Mouse (Mus musculus) heart, postnatal 10 days (tissue): ENCODE measurements at regions not wholly inside any gene's neighbourhood (a gene's known extent, or its start where the extent isn't known, plus 50 kb on each side); places are given as distances from the start of the nearest gene placed in this dataset.

ENCODE experiments used
- DNase-seq, 2 experiments: peaks; one replicate each; pipeline ENCODE4 v3.0.0; 2021
- intact Hi-C: fragments of 180-260 bp; cut with DNase I; formaldehyde crosslinking; loops from one replicate; pipeline ENCODE4 v1.15.1; 2025

DNA sequence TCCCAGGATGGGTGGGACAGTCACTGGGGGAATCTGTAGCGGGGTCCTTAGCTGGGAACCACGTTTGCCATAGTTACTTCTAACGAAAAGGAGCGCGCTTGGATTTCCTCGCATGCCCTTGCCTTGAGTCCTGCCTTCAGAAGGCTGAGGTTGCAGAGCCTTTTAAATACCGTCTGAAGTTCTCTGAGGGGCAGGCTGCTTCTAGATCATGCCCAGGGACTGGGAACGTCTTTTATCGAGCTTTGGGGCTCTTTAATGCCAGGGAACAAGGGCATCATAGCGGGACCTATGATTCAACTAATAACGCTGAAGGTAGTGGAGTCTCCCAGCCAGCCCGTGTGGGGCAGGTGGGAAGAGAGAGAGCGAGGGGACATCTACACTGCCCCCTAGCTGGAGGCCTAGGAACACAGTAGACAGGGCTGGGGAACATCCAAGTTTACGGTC is 369.1 kb downstream of the Vrk1 start:
- intact Hi-C loops, result no loop called here
- peak; percentile 13 to 43 for DNase-seq

DNA sequence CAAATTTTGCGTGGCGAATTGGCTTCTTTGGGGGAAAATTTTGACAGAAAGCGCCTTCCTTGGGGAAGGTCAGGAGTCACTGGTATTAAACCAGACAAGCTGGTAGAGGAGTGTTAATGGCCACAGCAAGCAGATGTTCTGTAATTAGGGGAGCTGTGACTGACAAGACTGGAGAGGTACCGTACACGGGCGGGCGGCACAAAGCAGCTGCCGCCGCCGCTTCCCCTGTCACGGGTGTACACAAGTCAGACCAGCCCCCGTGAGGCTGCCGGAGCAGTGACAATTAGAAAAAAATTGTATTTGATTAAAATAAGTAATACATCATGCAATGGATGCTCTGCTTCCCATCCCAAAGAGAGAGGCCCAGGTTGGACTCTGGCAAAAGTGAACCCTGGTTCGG is 369.8 kb downstream of the Vrk1 start:
- intact Hi-C loops, result no loop called here
- no peak for DNase-seq

DNA sequence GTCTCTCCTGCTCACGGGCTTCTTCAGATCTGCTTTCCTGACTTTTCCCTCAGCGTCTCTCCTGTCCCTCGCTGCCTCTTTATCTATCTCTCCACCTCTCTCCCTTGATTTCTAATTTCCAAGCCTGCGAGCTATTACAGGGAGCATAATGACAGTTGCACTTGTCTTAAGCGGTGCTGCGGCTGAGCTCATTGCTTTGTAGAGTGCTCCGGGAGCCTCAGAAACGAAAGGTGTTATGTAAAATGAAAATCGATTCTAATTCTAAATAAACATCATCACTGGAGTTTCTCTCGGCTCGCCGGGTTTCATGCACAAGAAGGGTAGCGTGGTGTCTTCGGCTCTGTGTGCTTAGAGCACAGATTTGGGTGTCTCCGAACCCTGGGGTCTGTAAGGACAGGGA is 371.8 kb downstream of the Vrk1 start:
- DNase-seq, result no peak
- intact Hi-C loops, result no loop called here

DNA sequence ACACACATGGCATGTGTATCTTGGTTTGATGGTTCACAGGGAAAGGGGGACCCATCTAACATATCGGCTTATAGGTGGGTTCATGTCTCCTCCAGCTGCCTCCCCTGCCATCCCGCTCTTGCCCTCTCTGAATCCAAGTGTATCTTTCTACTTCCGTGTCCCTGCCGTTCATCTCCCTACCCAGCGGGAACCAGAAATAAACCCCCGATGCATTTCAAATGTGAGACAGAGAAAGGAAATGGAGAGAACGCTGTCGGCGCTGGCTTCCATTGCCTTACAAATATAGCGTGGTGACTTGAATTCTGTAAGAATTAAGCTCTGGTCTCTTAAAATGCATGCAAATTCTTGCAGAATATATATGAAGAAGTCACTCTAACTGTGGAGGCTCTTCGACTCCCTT is 379.2 kb downstream of the Vrk1 start:
- intact Hi-C loops, result no loop called here
- no peak for DNase-seq

DNA sequence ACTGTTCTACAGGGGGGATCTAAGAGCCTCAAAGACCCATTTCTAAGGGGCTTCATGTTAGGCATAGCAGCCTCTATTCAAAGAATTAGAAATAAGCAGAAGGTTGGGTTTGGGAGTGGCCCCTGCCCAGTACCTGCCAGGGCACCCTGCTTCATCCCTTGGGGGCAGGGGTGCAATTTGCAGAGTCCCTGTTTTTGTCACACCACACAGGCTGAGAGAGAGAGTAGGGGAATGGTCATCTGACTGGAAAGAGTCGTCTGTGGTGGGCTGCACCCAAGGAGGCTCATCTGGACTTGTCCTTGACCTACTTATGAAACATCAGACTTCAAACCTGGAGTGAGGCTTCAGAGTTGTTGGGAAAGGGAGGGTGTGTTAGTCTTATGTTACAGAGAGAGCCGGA is 382.3 kb downstream of the Vrk1 start:
- DNase-seq, result no peak
- intact Hi-C loops, result no loop called here

DNA sequence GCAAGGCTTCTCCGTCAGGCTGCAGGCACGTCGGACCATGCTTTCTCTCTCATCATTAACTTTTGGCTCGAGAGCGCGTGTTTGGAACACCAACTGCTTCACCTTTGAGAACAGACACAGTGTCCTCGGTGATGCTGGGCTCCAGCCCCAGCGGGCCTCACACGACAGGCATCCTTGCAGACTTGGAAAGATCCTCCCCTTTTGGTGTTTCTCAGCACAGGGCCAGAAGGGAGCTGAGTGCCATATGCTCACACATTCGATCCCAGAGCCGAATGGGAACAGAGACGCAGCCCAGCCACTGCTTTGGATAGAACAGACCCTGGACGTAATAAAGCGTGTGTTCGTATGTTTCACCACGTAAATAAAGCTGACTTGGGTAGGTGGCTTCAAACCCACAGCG is 389.1 kb downstream of the Vrk1 start:
- no peak for DNase-seq
- intact Hi-C loops, result no loop called here

DNA sequence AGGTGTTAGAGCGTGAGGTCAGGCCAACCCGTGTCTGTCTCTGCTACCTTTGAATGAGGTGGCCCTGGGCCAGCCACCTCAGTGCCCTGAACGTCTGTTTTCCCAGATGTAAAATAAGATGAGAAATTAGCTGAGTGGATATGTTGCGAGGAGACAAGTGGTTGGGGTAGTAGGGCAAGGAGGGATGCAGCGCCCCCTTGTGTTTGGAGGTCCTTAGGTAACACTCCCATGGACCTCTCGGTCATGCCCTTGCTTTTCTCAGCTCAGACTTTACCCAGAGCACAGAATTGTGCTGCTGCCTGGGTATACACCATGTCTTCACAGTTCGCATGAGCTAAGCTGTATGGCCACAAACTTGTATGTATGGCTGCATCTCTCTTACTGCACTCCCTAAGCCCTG is 401.0 kb downstream of the Vrk1 start:
- DNase-seq, result no peak
- intact Hi-C loops, result no loop called here

DNA sequence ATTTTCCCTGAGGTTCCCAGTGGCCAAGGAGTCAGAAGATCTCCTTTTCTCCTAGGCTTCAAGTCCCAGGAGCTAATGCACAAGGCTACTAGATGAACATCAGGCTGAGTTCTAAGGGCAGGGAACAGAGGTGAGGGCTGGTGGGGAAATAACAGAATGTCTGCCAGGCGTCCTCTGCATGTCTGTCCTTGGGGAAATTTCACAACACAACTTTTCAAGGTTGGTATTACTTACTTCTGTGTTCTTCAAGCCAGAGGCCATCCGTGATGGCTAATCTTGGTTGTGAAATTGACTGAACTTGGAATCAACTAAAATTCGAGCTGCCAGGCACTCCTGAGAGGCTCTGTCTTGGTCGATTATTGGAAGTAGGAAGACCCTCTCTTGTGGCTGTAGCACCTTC is 416.6 kb downstream of the Vrk1 start:
- no peak for DNase-seq
- intact Hi-C loops, result no loop called here

DNA sequence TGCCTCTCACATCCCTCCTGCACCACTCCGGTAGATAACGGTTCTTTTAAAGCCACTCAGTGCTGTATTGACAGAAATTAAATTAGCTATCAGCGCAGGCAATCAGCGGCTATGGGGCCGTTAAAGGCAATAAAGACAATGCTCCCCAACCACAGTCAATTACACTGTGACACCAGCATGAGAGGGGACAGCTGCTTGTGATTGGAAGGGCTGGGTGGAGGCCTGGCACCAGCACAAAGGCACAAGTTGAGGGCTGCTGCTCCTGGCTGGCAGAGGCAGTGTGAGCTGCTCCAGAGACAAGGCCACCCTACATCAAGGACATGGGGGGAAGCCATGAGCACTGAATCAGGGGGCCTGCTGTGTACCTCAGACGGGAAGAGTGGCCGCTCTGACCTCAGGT is 420.0 kb downstream of the Vrk1 start:
- no peak for DNase-seq
- intact Hi-C loops, result no loop called here

DNA sequence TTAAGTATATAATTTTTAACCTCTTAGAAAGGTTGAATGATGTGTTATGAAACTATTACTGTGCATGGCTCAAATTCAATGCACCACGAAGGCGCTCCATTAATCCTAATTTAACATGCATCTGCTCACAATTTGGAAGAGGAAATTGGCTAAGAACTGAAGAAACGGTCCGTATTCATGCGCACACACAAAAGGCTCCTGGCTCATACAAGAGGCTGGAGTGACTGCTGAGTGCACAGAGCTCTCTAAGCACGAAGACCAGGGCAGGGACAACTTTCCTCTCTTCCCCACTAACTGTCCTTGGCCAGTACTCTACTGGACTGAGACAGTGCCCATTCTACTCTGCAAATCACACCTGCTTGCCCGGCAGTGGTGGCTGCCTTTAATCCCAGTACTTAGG is 435.1 kb downstream of the Vrk1 start:
- no peak for DNase-seq
- intact Hi-C loops, result no loop called here

DNA sequence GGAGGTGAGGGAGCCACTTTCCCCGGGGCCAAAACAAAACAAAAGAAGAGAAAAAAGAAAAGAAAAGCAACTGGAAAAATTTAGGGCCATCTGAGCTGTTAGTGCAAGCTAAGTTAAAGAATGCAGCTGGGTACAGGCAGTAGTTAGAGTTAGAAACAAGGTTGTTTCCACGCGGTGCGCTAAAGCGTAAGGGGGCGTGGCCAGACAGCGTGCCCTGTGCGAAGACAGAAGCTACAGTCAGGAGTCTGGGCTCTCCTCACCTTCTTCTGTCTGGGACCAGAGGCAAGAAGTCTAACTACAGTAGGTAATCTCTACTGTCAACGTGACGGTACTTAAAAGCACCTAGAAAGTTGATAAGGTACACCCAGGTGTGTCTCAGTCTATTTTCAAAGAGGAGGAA is 435.9 kb downstream of the Vrk1 start:
- DNase-seq, result no peak
- intact Hi-C loops, result no loop called here

DNA sequence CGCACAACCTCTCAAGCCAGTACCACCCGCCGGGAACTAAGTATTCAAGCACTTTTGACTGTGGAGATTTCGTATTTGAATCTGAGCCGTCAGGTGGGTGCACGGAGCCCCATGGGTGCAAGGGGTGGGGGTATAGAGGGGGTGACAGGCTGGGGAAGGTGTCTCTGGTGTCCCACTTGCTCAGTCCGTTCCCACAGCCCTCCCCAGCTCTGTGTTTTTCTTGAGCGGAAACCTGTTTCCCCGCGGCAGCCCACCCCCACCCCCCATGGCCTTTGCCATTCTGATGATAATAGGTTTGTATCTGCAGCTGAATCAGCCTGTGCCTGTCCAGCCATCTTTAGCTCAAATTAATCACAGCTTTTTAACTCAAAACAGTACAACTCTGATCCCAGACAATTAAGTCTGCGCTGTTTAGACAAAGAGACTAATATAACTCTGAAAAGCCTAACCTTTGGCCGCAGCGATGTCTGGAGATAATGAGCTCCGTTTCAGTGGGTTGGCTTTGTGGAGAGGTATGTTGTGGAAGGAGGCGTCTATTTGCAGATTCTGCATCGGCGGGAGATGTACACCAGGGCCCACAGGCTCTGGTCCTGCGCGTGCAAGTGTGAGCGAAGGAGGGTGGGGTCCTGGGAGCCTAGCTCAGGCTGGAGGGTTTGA is 437.0 kb downstream of the Vrk1 start:
- intact Hi-C loops, result no loop called here
- DNase-seq, result no peak

DNA sequence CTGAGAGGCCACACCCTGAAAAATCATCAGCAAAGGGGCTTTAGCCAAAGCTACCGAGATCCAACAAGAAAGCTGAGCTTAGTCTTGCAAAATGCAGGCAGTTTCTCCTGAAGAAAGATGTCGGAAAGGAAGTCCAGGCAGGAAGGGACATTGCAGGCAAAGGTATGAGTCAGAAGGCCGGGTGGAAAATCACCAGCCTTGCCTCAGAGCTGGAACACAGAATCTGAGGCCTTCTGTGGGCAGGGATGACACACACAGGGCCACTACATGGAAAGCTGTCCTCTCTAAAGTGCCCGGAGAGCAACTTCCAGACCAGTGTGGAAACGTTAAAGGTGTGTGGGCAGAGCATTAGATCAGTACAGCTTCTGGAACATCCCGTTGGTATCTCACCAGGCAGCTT is 438.5 kb downstream of the Vrk1 start:
- intact Hi-C loops, result no loop called here
- no peak for DNase-seq

DNA sequence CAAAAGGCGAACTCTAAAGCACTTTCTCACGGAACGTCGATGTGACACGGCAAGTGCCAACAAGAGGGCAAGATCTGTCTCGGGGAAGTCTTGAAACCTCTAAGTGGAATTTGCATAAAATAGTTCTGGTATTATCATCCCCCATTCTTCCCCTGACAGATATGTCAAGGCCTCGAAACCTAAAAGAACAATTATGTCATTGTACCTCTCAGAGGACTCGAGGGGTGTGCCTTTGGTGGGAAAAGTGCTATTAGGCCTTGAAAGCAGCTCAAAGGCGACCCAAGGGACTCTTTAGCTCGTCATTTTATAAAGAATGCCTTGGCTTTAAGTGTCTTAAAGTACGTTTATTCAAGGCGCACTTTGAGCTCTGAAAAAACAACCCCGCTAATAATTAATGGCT is 443.5 kb downstream of the Vrk1 start:
- DNase-seq, result no peak
- intact Hi-C loops, result no loop called here

DNA sequence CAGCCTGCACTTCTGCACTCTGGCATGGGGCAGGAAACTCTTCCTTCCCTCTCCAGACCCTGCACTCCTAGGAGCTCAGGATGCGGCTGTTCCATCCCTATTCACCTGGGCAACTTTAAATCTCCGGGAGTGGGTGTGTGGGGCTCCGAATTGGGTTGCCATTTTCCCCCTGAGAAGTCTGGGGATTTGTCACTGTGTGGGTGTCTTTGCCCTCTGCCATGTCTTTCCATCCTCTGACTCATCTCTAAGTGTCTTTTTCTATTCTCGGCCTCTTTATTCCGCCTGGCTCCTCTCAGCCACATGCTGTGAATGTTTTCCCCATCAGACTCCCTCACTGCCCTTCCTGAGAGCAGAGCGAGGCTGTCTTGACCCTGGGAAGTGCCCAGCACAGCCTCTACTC is 448.2 kb downstream of the Vrk1 start:
- intact Hi-C loops, result no loop called here
- DNase-seq, result no peak

DNA sequence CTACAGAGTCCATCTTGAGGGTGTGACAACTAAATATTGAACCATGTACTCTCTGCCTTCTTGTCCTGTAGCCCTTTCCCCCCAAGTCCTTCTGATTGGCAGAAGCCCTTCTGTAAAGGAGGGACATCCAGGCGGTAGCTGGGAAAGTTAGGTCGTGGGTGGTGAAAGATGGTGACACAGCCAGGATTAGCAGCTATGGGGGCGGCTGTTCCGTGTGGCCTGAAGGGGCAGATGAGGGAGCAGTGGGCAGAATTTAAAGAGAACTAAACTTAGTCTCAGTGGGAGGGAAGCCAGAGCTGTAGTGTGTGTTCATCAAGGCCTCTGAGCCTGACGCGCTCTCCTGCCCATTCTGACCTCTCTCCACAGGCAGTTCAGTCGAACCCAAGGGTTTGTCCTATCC is 450.6 kb downstream of the Vrk1 start:
- DNase-seq, result no peak
- intact Hi-C loops, result no loop called here

DNA sequence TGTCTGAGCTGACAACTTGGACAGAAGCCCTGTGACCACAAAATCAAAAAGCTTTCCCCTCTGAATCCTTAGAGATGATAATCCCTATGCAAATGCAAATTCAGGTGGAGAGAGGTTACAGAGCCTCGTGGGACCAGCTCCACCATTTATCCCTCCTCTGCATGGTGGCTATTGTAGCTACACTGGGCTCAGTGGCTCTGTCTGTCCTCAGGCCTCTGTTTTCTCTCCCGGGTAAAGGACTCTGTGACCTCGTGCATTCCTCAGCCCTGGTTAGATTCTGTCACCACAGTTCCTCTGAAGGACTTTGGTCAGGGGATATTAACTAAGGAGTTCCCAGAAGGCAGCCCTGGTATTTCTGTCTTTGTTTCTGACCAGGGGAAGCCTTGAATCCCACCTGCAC is 452.3 kb downstream of the Vrk1 start:
- intact Hi-C loops, result no loop called here
- DNase-seq, result no peak

DNA sequence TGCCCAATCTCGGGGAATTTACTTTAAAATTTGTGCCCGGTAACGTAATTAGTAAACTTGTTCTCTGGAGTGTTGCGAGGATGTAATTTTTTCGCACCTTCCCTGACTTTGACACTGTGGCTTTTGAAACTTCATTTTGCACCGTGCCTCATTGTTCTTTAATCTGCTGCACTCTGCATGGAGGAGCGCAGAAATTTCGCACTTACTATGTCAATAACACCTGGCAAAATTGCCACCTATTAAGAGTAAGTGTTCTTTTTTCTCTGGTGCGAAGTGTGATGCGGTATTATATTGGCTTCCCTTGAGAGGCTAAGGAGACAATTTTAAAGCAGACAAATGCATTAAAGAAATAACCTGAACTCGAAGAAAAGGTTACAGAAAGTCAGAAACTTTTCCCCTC is 454.7 kb downstream of the Vrk1 start:
- DNase-seq, result no peak
- intact Hi-C loops, result no loop called here

DNA sequence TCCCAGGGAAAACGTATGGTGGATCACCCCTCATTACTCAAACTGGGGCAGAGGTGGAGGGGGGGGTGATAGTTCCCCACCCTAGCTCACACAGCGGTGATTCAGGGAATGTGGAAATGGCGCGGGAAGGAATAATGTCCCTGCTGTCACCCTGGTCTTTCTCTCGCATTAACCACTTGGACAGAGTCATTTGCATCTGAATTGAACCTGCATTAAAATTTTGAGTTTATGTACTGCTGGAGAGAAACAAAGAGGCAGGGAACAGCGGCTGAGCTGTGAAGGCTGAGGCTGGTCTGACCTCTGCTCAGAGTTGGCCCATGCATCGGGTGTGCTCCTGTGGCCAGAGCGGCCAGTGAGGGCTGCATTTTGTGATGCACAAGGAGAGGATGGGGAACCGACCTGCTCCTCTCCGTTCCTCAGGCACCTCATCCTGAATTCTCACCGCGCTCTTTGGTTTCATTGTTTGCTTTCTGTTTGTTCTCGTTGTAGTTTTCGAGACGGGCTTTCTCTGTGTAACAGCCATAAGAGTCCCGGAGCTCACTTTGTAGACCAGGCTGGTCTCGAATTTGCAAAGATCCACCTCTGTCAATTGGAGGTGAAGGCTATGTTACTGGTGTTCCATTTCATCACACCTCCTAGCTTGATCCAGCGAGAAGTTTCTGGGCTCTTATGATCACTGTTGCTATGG is 458.3 kb downstream of the Vrk1 start:
- intact Hi-C loops, result no loop called here
- DNase-seq, result no peak

DNA sequence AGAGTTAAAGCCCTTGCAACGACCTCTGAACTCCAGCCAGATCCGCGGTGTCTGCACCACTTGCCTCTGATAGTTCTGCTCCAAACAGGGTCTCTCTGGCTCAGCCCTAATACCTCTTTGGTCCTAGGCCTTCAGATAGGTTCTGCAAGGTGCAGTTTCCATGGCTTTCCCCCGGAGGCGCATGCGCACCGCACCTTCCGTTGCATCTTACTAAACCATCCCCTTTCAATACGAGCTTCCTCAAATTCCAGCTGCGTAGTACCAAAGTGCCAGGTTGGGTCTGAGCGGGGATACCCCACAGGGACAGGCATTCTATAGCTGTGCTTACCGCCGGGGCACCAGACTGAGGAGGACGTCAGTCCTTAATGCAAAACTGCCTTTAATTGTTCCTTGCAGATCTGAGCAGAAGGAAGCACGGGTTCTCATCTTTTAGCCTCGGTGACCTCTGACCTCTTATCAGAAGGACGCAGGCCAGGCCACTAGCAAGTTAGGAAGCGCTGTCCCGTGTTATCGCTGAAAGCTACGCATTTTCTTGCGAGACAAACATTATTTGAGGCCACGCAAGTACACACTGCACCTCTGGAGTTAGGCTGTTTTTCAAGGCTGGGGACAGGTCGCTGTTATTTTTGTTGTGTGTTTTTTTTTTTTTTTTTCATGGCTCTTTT is 464.6 kb downstream of the Vrk1 start:
- intact Hi-C loops, result no loop called here
- no peak for DNase-seq

DNA sequence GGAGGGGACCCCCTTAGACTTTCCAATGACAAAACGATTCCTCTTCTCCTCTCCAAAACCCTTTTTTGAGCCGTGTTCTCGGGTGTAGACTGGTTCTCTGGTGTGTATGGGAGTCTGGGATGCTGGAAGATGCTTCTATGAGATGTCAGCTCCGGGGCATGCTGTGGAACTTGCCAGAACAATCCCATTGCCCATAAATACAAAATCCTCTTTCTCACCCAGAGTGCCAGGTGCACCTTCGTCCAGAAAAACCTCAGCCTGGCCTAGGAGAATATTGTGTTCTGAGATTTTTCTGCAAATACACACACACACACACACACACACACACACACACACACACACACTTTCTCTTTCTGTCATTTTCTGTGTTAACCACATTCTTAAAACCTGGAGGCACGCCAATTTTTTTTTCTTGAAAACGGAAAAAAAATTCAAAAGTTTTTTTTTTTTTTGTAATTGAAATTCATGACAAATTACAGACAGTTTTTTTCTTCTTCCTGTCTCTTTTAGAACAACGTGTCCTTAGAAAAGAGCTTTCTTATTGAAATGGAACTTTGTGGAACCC is 465.5 kb downstream of the Vrk1 start:
- intact Hi-C loops, result no loop called here
- DNase-seq, result no peak

DNA sequence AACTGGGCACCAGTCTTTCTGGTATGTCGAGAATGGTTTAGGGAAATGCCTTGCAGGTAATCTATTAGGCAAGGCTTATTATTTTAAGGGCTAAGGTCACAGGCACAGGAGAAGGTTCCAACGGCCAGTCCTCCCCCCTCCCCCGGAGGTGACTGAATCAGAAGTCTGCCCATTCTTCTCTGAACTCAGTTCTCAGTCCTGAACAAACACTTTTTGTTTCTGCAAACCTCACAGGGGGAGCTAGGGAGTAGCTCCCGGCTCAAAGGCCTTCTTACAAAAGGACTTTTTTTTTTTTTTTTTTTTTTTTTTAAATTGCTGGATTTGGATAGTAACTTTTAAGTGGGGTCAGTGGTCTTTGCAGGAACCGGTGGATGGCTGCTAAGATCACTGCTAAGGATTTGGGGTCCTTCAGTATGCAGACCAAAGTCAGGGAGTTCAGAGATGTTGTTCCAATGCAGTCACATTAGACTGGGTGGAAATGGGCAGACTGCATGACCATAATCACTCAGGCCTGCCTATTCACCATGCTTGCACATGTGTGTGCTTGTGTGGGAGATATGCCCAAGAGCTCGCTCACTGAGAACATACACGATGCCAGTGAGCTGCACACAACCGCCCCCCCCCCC is 467.1 kb downstream of the Vrk1 start:
- no peak for DNase-seq
- intact Hi-C loops, result no loop called here
